Mouse (Mus musculus) left cerebral cortex, postnatal 36 days (tissue): ENCODE results near the gene Ptprq. TPM values are rescaled to one million over a fixed set of nuclear protein-coding genes. Genes with fewer than 3 reads are reported as not detected.
A peak's percentile ranks its signal among the peaks of the same experiment; 100 is the strongest.

ENCODE experiments used
- DNase-seq, 2 experiments: peaks; one replicate each; pipeline ENCODE4 v3.0.0; 2021 to 2022; ENCODE audit warnings: low spot score in 2 of 2, mixed read lengths in 1 of 2
- intact Hi-C: fragments of 180-260 bp; cut with DNase I; formaldehyde crosslinking; loops from one replicate; pipeline ENCODE4 v1.15.1; 2025
- microRNA-seq: library from miRNA; unstranded; fragments of <30 nt; microRNA quantifications from one replicate; pipeline ENCODE4 v1.2.0, GENCODE M21; 2022
- total RNA-seq, 2 experiments: library from RNA; stranded (reverse); gene quantifications; 2 replicates each; pipeline ENCODE4 v1.2.3; 2021

Gene Ptprq
- total RNA-seq, 2 experiments from 2014 or later = 0.05 to 0.10 TPM

DNA sequence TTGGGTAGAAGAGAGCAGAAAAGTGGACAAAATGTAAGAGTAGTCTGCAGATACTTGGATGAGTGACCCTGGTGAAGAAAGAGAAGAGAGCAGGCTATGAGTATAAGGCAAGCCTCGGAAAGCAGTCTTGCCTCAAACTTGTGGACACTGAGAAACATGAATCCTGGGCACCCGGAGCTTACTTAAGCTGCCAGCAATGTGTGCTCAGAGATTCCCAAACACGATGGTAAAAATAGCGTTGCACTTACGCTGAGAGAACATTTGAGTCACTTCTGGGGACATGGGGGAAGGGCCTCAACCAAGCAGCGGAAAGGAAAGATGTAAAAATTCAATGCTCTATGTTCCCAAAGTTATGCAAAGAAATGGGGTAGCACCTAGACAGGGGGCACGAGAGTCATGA lies 220.2 kb downstream of the Ptprq start:
- intact Hi-C loops = no loop called here
- peak; percentile 45 to 52 for DNase-seq

DNA sequence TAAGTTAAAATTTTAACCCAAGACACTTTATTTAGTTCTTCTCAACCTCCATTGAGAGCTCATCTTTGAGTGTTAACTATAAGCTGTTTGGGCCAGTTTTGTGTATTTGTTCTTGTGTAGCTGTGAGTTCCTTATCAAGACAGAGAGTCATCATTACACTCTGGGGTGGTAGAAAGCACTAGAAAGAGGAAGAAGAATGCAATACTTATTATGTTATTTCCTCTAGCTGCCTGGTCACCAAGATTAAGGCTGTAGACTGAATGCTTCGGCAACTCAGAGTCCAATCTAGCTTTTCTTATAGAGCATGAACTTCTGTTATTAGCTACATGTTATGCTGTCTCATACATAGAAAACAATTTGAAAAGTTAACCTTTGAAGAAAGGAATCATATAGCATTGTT lies 223.4 kb downstream of the Ptprq start:
- intact Hi-C loops = no loop called here
- DNase-seq = no peak

DNA sequence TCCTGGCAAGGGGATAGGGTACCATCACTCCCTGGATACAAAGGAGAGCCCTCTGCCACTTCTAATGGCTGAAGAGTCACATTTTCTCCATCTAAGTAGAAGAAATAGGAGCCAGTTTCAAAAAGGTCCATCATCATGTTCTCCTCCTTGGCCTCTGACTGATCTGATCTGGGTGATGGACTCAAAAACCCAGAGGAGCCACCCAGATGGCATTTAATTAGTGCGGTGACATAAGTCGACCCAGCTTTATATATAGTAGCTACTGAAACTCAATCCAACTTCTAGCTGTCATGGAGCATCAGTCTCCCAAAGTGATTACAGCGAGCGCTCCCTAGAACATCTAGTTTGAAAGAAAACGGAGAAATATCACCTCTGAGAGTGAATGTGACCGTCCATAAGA lies 225.3 kb downstream of the Ptprq start, which contains the start of gene Myf6:
TSS of gene Myf6 (minus strand) at position 170 of the 400 bp plus-strand sequence.
- DNase-seq = no peak
- intact Hi-C loops = no loop called here

DNA sequence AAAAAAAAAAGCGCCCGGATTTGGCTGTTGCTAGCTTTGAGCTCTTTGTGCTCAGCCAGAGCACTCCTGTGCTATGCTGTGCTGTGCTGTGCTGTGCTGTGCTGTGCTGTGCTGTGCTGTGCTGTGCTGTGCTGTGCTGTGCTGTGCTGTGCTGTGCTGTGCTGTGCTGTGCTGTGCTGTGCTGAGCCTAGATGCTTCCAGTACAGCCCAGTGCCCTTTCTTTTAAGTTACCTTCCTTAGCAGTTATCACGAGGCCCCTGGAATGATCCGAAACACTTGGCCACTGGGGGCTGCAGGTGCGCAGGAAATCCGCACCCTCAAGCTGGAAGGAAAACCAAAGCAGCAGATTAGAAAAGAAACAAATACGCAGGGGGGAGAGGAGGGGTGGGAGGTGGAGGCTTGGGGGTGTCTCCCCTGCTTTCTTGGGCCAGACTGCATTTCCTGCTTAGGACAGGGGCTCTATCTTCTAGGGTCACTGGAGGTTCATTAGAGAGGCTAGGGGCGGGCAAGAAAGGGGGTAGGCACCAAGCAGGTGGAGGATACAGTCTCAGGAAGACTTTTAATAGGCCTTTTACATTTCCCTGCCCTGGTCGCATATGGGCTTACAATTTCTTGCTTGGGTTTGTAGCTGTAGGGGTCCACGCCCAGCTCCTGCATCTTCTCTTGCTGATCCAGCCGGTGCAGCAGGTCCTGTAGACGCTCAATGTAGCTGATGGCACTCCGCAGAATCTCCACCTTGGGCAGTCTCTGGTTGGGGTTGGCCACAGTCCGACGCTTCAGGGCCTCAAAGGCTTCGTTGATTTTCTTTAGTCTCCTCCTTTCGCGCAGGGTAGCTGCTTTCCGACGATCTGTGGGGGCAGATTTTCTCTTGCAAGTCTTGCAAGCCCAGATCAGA lies 226.0 kb downstream of the Ptprq start:
- intact Hi-C loops = no loop called here
- DNase-seq = no peak

DNA sequence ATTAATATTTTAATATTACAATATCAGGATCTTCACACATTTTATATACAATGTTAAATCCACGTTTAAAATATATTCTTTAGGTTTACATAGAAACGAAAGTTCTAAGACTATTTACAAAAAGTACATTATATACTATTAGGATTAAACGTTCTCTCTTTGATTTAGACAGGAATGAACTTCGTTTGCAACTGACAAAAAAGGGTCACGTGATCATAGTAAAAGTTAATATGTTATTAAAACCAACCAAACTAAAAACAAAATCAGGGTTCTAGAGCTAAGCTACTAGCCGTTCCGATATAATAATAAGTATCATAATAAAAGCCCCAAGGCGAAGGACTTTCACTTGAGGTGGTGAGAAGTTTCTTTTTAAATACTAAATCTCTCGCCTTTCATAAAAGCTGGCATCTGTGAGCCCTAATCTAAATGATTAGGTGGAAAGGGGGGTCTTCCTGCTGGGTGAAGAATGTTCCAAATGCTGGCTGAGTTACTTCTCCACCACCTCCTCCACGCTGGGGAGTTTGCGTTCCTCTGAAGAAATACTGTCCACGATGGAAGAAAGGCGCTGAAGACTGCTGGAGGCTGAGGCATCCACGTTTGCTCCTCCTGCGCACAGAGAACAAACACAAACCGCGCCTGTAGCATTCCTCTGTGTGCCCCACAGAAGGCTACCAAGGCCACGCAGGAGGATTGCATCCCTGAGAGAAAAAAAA lies 226.8 kb downstream of the Ptprq start:
- DNase-seq = peak; percentile 18 to 26
- intact Hi-C loops = no loop called here

DNA sequence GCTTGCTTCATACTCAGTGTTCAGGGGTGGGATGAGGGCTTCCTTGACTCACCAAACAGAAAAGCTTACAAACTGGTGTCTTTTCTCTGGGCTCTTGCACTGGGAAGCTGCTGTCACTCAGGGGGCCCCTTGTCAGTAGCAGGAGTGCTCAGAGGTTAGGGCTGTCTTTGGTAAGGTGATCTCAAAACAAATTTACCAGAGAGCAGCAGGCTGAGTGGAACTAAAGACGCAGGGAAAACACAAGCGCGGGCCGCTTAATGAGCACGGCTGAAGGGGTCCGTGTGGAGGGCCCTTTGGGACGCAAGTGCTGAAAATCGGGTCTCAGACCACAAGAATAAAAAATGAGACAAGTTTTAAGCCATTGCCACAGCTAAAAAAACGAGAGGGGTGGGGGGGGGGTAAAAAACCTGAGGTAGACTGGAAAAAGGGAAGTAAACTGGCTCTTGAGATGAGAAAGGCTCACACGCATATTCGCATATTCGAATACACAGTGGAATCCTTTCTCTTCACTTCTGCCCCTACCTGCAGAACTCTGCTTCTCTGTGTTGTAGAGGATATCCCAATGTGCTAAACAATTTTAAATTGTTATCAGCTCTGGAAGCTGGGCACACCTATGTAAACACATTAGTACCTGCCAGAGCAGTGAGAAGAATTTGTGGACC lies 231.1 kb downstream of the Ptprq start:
- no peak for DNase-seq

DNA sequence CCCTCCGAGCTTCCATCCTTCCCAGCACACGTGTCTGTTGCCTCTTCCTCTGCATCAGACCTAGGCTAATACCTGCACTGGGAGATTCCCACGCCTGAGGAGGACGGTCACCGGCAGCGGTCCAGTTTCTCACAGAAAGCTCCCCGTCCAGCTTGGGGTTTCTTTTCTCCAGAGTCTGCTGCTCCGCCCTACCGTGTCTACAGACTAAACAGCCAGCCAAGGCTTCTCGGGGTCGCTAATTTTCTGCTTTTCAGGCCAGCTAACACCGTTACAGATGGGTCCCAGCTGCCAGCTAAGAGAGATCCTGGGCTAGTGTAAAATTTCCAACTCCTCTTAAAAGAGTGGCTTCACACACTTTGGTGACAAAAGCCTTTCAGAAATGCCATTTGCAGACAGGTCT lies 233.1 kb downstream of the Ptprq start:
- no peak for DNase-seq
- intact Hi-C loops = no loop called here

More for the DNA sequence above, 231.1 kb downstream of the Ptprq start:
- intact Hi-C loops = no loop called here

DNA sequence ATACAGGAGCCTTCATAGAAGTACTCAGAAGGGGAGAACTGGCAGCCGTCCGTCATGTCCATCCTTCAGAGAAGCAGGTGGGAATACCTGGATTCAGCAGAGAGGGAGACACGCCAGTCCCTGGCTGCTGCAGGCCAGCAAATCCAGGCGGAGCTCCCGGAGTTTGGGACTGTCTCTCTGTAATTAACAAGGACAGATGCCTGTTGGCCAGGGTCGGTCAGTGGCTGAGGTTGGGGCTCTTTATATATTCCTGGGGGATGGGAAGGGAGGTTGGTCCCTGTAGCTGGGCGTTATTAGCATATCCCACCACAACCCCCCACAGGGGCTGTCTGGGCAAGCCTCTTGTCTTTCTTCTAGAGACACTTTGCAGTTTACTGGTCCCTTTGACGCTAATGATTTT lies 234.0 kb downstream of the Ptprq start, which contains the start of gene Myf5:
TSS of gene Myf5 (minus strand) at position 265 of the 400 bp plus-strand sequence.
- DNase-seq = no peak
- intact Hi-C loops = no loop called here

DNA sequence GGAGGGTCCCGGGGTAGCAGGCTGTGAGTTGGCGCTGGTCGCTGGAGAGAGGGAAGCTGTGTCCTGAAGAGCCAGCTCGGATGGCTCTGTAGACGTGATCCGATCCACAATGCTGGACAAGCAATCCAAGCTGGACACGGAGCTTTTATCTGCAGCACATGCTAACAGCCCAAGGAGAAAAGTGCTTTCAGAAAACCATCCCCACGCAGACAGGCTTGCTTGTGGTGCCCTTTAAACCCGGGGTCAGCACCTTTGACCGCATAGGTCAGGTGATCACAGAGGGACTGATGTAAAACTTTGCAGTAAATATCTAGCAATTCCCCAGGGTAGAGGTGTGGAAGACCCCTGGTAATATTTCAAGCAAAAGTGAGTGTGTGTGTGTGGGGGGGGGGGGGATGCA lies 235.8 kb downstream of the Ptprq start:
- intact Hi-C loops = no loop called here
- no peak for DNase-seq

DNA sequence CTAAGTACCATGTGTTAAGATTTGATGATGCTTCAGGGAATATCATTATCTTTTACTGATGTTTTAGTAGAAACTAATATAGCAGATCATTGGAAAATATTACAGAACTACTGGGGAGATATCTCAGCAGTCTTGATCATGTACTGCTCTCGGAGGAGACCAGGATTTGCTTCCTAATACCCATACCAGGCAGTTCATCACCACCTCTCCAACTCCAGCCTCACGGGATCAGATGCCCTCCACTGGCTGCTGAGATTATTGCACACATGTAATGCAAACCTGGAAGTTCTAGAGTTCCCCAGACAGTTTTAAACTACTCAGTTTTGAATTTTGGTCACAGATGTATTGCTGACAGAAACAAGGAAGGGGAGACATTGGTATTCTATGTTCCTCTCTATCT lies 246.4 kb downstream of the Ptprq start:
- intact Hi-C loops = no loop called here

DNA sequence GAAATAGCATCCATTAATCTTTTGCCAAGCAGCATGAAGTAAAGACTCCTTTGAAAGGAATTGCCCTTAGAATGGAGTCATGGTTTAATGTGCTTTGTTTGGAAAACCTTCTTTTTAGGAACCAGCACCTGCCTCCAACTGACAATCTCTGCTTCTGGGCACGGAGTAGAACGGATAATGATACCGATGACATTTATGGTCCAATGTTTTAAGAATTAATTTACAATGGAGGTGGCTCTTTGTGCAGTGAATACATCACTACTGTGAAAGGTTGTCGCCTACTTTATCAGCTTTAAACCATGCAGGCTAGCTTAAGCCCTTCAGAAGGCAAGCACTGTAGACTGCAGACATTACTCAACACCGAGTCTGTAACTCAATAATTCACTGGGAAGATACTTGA lies 248.1 kb downstream of the Ptprq start:
- no peak for DNase-seq
- intact Hi-C loops = no loop called here

More for the DNA sequence above, 246.4 kb downstream of the Ptprq start:
- DNase-seq = no peak

DNA sequence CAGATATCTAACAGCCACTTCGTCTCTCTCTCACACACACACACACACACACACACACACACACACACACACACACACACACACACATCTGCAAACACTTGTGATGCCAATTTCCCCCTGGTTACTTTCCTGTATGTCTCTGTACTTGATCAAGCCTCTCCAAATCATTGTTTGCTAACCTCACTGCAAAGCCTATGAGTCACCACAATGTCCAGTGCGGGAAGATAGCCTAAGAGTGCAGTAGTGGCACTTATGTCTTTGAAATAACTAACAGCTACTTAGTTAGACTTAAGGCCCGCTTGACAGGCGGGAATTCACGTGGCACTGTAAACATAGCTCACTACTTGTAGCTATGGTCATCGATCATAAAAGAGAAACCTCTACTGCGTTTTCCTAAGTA lies 252.0 kb downstream of the Ptprq start:
- DNase-seq = no peak
- intact Hi-C loops = no loop called here

Small RNA genes lying within 50 kb of the gene (microRNA-seq; reads per million reads assigned to microRNA genes)
- gene Gm44403 = not detected

Other genes starting within 250 kb of the Ptprq start
- not detected for gene Myf5, start 233.9 kb downstream of the Ptprq start, total RNA-seq
- not detected for gene Myf6, start 225.3 kb downstream of the Ptprq start, total RNA-seq
- gene Otogl, start 192.1 kb upstream of the Ptprq start, total RNA-seq = under 1 TPM; 0.16 to 0.25 TPM